ENCODE assay signal across 9 mouse cellular contexts in genomic region chr4:155307591-155307990, GRCm38 (mm10). TPM values are rescaled to one million over a fixed set of nuclear protein-coding genes. Genes with fewer than 3 reads are reported as not detected.
DNase-seq lines count a peak whose midpoint lies in the region; ATAC-seq lines count a peak whose summit lies in the region.
"Had no signal": no experiment of that assay in that cellular context is flagged by ENCODE, and none has a peak within 500 bp of the region (broad histone marks: within the 10 kb centered on the region; RNA-seq: fewer than 3 reads in every experiment).

No protein-coding gene starts in this region.

- DNase-seq in heart, postnatal 25 days (ENCODE audit: low spot score), result no peak
- DNase-seq in embryonic facial prominence, embryonic 10.5 days (ENCODE audit: low spot score), result no peak
- DNase-seq in embryo, embryonic 10.5 days (ENCODE audit: low spot score), result no peak
- no peak for DNase-seq in right cerebral cortex, adult 2 months (ENCODE audit: low spot score in 2 of 2)

- H3K9me3 ChIP-seq in heart, embryonic 15.5 days (replicated peaks), result no peaks in the 10 kb centered on the region
- H3K9me3 ChIP-seq in embryonic facial prominence, embryonic 10.5 days, result no peaks in the 10 kb centered on the region
- no peaks in the 10 kb centered on the region for H3K9me3 ChIP-seq in midbrain, embryonic 13.5 days

- no peak overlapping the region; the same call in 1 of the 2 replicates for H3K4me3 ChIP-seq in heart, embryonic 15.5 days
- H3K4me3 ChIP-seq in embryonic facial prominence, embryonic 10.5 days, result peak overlapping the region; percentile 40; the same call in 1 of the 2 replicates
- no peak overlapping the region for H3K4me3 ChIP-seq in midbrain, embryonic 13.5 days (replicated peaks)
- H3K4me3 ChIP-seq: heart, adult 2 months had no signal

- intact Hi-C loops in heart, postnatal 25 days (cut with DNase I), result loop anchor here (5.0 kb wide), 1 partner anchor 55 kb away; no protein-coding TSS in a partner anchor

- ATAC-seq in heart, embryonic 15.5 days (replicated peaks; ENCODE audit: insufficient number of reproducible peaks, insufficient read depth, low FRiP score, low read depth), result no peak
- peak; percentile 9 for ATAC-seq in inflammation-experienced regulatory T-cells, adult 6 months
- ATAC-seq in midbrain, embryonic 13.5 days, result peak; percentile 44
- ATAC-seq in CD4-positive, CD25-positive, alpha-beta regulatory T cell, adult 4 months, result no peak

- WGBS in heart, embryonic 15.5 days, result 75% methylated on average over 5 of the region's 5 CpGs
- WGBS in embryonic facial prominence, embryonic 10.5 days, result 82% methylated on average over 5 of the region's 5 CpGs
- WGBS in midbrain, embryonic 13.5 days, result 89% methylated on average over 5 of the region's 5 CpGs

- H3K36me3 ChIP-seq in heart, embryonic 15.5 days, result no peaks in the 10 kb centered on the region
- no peaks in the 10 kb centered on the region for H3K36me3 ChIP-seq in embryonic facial prominence, embryonic 10.5 days (replicated peaks)
- no peaks in the 10 kb centered on the region for H3K36me3 ChIP-seq in midbrain, embryonic 13.5 days

- peak overlapping the region; percentile 54 for H3K4me2 ChIP-seq in heart, embryonic 15.5 days
- H3K4me2 ChIP-seq in midbrain, embryonic 13.5 days (replicated peaks), result peak overlapping the region; percentile 43

- peak overlapping the region; percentile 38; the same call in 1 of the 2 replicates for H3K27ac ChIP-seq in heart, embryonic 15.5 days
- peak overlapping the region; percentile 82 for H3K27ac ChIP-seq in embryonic facial prominence, embryonic 10.5 days (replicated peaks)
- peak overlapping the region; percentile 75 for H3K27ac ChIP-seq in midbrain, embryonic 13.5 days
- H3K27ac ChIP-seq: heart, adult 2 months had no signal

- H3K4me1 ChIP-seq in heart, embryonic 15.5 days (replicated peaks), result peaks cover 9% of the 10 kb centered on the region
- peaks cover 41% of the 10 kb centered on the region for H3K4me1 ChIP-seq in embryonic facial prominence, embryonic 10.5 days
- H3K4me1 ChIP-seq in midbrain, embryonic 13.5 days (replicated peaks), result peaks cover 45% of the 10 kb centered on the region

- H3K27me3 ChIP-seq in heart, embryonic 15.5 days, result peaks cover 16% of the 10 kb centered on the region; the same call in 1 of the 2 replicates
- peaks cover 16% of the 10 kb centered on the region; the same call in 1 of the 2 replicates for H3K27me3 ChIP-seq in embryonic facial prominence, embryonic 10.5 days (replicated peaks; ENCODE audit: low read depth, poor library complexity, severe bottlenecking)
- H3K27me3 ChIP-seq in midbrain, embryonic 13.5 days, result no peaks in the 10 kb centered on the region

- H3K9ac ChIP-seq in heart, embryonic 15.5 days, result 0 out of 2 replicates have a peak overlapping the region, but pooled peaks have one; percentile 7
- peak overlapping the region; percentile 52; the same call in 1 of the 2 replicates for H3K9ac ChIP-seq in midbrain, embryonic 13.5 days (replicated peaks)

RNA-seq across cellular contexts. Expression of gene Prkcz, which starts 53.6 kb away (rescaled TPM):
- 6.3 and 7.3 TPM in 2 replicates for polyA plus RNA-seq in heart, embryonic 15.5 days (2015; fragmentation: Nextera tagmentation; extraction: Ambion mirVana)
- total RNA-seq in heart, postnatal 25 days (2021), result 1 to 10 TPM; 1.7 to 2.3 TPM
- polyA plus RNA-seq in embryonic facial prominence, embryonic 10.5 days (2016; fragmentation: Nextera tagmentation; extraction: Ambion mirVana), result 12.4 and 13.7 TPM in 2 replicates
- polyA plus RNA-seq in inflammation-experienced regulatory T-cells, adult 6 months (2017; shearing (Covaris generic)), result 10 to 100 TPM in 2 of 3 experiments, 1 to 10 TPM in 1; 9.8 to 14.1 (median 11.4) TPM
- 56.7 and 59.5 TPM in 2 replicates for polyA plus RNA-seq in midbrain, embryonic 13.5 days (2015; fragmentation: Nextera tagmentation; extraction: Ambion mirVana)
- 10 to 100 TPM in 1 of 2 experiments, 1 to 10 TPM in 1; 9.0 to 12.2 TPM for polyA plus RNA-seq in CD4-positive, CD25-positive, alpha-beta regulatory T cell, adult 4 months (2017; shearing (Covaris generic))

RNA-seq across cellular contexts. Expression of gene Faap20, which starts 58.0 kb away (rescaled TPM):
- 64.7 and 67.7 TPM in 2 replicates for polyA plus RNA-seq in heart, embryonic 15.5 days (2015; fragmentation: Nextera tagmentation; extraction: Ambion mirVana)
- total RNA-seq in heart, postnatal 25 days (2021), result 10 to 100 TPM; 13.5 to 15.5 TPM
- 99.6 and 100 TPM in 2 replicates for polyA plus RNA-seq in embryonic facial prominence, embryonic 10.5 days (2016; fragmentation: Nextera tagmentation; extraction: Ambion mirVana)
- 10 to 100 TPM; 44.3 to 57.3 (median 51.6) TPM for polyA plus RNA-seq in inflammation-experienced regulatory T-cells, adult 6 months (2017; shearing (Covaris generic))
- 91.2 and 92.7 TPM in 2 replicates for polyA plus RNA-seq in midbrain, embryonic 13.5 days (2015; fragmentation: Nextera tagmentation; extraction: Ambion mirVana)
- 10 to 100 TPM; 50.4 to 58.5 TPM for polyA plus RNA-seq in CD4-positive, CD25-positive, alpha-beta regulatory T cell, adult 4 months (2017; shearing (Covaris generic))

Comparison
In these comparisons a context has a peak if more than half of its experiments do, and no peak if none do; other contexts are left out.
1. ATAC-seq: peak in inflammation-experienced regulatory T-cells, adult 6 months (single experiment) and midbrain, embryonic 13.5 days (single experiment); none in heart, embryonic 15.5 days (single experiment) and CD4-positive, CD25-positive, alpha-beta regulatory T cell, adult 4 months (single experiment).
2. Peak in every context shown above with its lines, with median percentiles within 50 percentile points of each other: H3K27ac ChIP-seq.